Mouse (Mus musculus) inflammation-experienced regulatory T-cells, adult 16 weeks (primary cell): Measurements from ENCODE around the gene Fbxo11. TPM values are rescaled to one million over a fixed set of nuclear protein-coding genes. Genes with fewer than 3 reads are reported as not detected.

Source experiments
- polyA plus RNA-seq: library from polyadenylated mRNA; unstranded; fragments of 100-300 nt; shearing (Covaris generic); gene quantifications from one replicate; pipeline ENCODE4 v1.2.1, GENCODE M21; 2017

Gene Fbxo11
- 10.6 TPM for polyA plus RNA-seq

DNA sequence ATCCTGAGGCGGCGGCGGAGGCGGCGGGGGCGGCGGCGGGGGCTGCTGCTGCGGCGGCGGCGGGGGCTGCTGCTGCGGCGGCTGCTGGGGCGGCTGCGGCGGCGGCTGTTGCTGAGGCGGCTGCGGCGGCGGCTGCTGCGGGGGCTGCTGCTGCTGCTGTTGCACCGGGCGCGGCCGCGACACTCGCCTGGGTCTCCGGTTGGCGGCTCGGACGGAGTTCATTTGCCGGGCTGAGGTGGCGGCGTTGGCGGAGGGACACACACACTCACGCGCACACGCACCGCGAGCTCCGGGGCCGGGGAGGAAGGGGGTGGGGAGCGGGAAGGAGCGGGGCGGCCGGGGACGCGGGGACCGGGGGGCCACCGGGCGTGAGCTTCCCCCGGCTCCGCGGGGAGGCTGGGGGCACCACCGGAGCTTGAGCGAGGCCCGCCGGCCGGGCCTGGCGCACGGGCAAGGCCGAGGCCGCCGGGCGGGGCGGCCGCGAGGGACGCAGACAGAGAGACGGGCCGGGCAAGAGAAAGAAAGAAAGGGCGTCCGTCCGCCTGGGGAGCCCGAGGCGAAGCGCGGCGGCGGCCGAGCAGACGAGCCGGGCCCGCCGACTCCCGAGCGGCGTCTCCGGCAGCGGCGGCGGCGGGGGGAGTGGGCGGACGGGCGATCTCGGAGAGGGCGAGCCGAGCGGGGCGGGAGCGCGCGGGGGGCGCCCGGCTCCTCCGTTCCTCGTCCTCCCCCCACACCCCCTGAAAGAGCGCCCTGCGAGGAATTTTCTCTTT lies at the start of gene Fbxo11:
TSS of gene Fbxo11 (minus strand) at position 261 of the 770 bp plus-strand sequence.

DNA sequence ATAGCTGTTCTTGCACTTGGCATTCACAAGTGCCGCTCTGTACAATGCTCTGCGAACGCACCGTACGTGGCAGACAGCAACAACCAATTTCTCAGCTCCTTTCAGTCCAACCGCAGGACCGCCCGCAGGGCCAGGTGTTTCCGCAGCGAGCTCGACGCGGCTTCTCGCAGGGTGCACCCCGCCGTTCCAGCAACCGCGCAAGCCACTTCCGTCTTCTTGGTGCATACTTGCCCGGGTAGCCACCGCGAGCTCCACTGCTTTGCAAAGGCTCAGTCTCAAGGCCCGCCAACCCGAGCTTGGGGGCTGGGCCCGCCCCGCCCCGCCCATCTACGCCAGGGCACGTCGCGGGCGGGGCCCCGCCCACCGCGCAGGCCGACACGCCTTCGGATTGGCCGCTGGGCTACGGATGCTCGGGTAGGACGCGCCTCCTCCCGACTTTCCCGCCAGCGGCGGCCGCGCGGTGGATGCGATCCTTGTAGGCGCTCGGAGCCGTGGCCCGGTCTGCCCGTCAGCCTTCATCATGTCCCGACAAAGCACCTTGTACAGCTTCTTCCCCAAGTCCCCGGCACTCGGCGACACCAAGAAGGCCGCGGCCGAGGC lies 90.4 kb downstream of the Fbxo11 start, which contains the start of gene Msh6:
TSS of gene Msh6 (plus strand) at position 434 of the 600 bp plus-strand sequence.

Other genes with a start within 250 kb of the Fbxo11 start
- gene Rpl36-ps4, start 144.3 kb downstream of the Fbxo11 start, polyA plus RNA-seq, result not detected
- 52.4 TPM for gene Msh6, start 90.2 kb downstream of the Fbxo11 start, polyA plus RNA-seq